9 mouse cellular contexts compared by ENCODE assay signal in the genomic region with DNA sequence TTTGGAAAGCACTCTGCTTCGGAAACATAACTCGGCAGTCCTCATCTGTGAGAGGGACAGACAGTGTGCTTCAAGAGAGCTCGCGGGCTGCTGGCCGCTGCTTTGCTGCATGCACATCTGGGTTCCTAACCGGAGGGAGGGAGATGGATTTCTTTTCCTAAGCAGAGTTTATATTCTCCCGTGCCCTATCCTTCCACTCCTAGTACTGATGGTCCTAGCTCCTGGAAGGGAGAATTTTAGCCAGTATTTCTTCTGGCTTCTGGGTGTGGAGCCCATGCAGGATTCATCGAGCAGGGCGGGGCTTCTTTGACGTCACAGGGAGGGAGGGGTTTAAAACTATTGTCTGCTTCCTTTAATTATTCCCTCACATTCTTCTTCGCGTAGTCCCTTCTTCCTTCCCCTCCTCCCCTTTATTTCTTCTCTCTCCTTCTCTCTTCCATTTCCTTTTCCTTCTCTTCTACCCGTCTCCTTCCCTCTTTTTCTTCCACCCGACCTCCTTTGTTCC.
DNase-seq lines count a peak whose midpoint lies in the region; ATAC-seq and TF ChIP-seq lines count a peak whose summit lies in the region.
"Had no signal": no experiment of that assay in that cellular context is flagged by ENCODE, and none has a peak within 500 bp of the region (broad histone marks: within the 10 kb centered on the region; RNA-seq: fewer than 3 reads in every experiment).

No protein-coding gene starts in this region.

- intact Hi-C loops in gastrocnemius, adult 2 months (cut with DNase I), result no loop called here

- peak overlapping the region; percentile 11; the same call in 1 of the 2 replicates for H3K4me3 ChIP-seq in heart, embryonic 13.5 days
- H3K4me3 ChIP-seq in hindbrain, embryonic 13.5 days, result peak overlapping the region; percentile 23; the same call in 1 of the 2 replicates
- H3K4me3 ChIP-seq in midbrain, embryonic 15.5 days, result peak overlapping the region; percentile 10
- H3K4me3 ChIP-seq in gastrocnemius, adult 2 months, result no peak overlapping the region
- H3K4me3 ChIP-seq: megakaryocyte, embryonic 14.5 days had no signal

- H3K4me1 ChIP-seq in heart, embryonic 13.5 days, result peaks cover 35% of the 10 kb centered on the region
- peaks cover 2% of the 10 kb centered on the region; the same call in 1 of the 2 replicates for H3K4me1 ChIP-seq in hindbrain, embryonic 13.5 days (replicated peaks)
- H3K4me1 ChIP-seq in midbrain, embryonic 15.5 days, result peaks cover 10% of the 10 kb centered on the region
- H3K4me1 ChIP-seq: megakaryocyte, embryonic 14.5 days had no signal

- TF ChIP-seq CTCF in brain, embryonic 14.5 days (IDR thresholded peaks at IDR 0.05; ENCODE audit: borderline replicate concordance, extremely low read depth, insufficient read depth, insufficient read length), result no peak
- no peak for TF ChIP-seq CTCF in gastrocnemius, adult 2 months (IDR thresholded peaks at IDR 0.05)

- H3K9me3 ChIP-seq in heart, embryonic 13.5 days, result 0 out of 2 replicates have a peak, but pooled peaks cover 4% of the 10 kb centered on the region
- no peaks in the 10 kb centered on the region for H3K9me3 ChIP-seq in hindbrain, embryonic 13.5 days
- H3K9me3 ChIP-seq in midbrain, embryonic 15.5 days, result no peaks in the 10 kb centered on the region

- H3K27me3 ChIP-seq in heart, embryonic 13.5 days (replicated peaks), result no peaks in the 10 kb centered on the region
- H3K27me3 ChIP-seq in hindbrain, embryonic 13.5 days, result no peaks in the 10 kb centered on the region
- H3K27me3 ChIP-seq in midbrain, embryonic 15.5 days (replicated peaks), result no peaks in the 10 kb centered on the region
- H3K27me3 ChIP-seq: megakaryocyte, embryonic 14.5 days had no signal

- no peak for TF ChIP-seq POLR2A in brain, embryonic 14.5 days (IDR thresholded peaks at IDR 0.05; ENCODE audit: borderline replicate concordance, extremely low read depth, insufficient read depth, insufficient read length, poor library complexity, severe bottlenecking)

- DNase-seq in heart, adult 9 months (ENCODE audit: low spot score in 2 of 2), result no peak
- peak; percentile 53 for DNase-seq in brain, embryonic 14.5 days (ENCODE audit: low read depth)
- no peak for DNase-seq in thymus, postnatal 0 days (ENCODE audit: low spot score)
- DNase-seq in gastrocnemius, adult 2 months, result no peak
- no peak for DNase-seq in MN1 (ENCODE audit: low spot score)

- no peak for ATAC-seq in heart, embryonic 13.5 days (ENCODE audit: extremely low read depth, insufficient number of reproducible peaks, low FRiP score, low TSS enrichment)
- ATAC-seq in hindbrain, embryonic 13.5 days (ENCODE audit: low FRiP score), result no peak
- peak; percentile 31; the same call in 1 of the 2 replicates for ATAC-seq in midbrain, embryonic 15.5 days (replicated peaks)

- H3K36me3 ChIP-seq in heart, embryonic 13.5 days, result no peaks in the 10 kb centered on the region
- no peaks in the 10 kb centered on the region for H3K36me3 ChIP-seq in hindbrain, embryonic 13.5 days
- H3K36me3 ChIP-seq in midbrain, embryonic 15.5 days (replicated peaks), result no peaks in the 10 kb centered on the region

- H3K27ac ChIP-seq in heart, embryonic 13.5 days (replicated peaks), result no peak overlapping the region
- no peak overlapping the region for H3K27ac ChIP-seq in hindbrain, embryonic 13.5 days
- H3K27ac ChIP-seq in midbrain, embryonic 15.5 days, result no peak overlapping the region
- H3K27ac ChIP-seq in gastrocnemius, adult 2 months, result no peak overlapping the region

- peak overlapping the region; percentile 45 for H3K4me2 ChIP-seq in heart, embryonic 13.5 days
- peak overlapping the region; percentile 41 for H3K4me2 ChIP-seq in hindbrain, embryonic 13.5 days
- H3K4me2 ChIP-seq in midbrain, embryonic 15.5 days, result peak overlapping the region; percentile 32

- H3K9ac ChIP-seq in heart, embryonic 13.5 days, result no peak overlapping the region
- no peak overlapping the region for H3K9ac ChIP-seq in hindbrain, embryonic 13.5 days
- H3K9ac ChIP-seq in midbrain, embryonic 15.5 days, result no peak overlapping the region

- 50% methylated on average over 14 of the region's 14 CpGs for WGBS in heart, embryonic 13.5 days
- 50% methylated on average over 14 of the region's 14 CpGs for WGBS in hindbrain, embryonic 13.5 days
- 48% methylated on average over 14 of the region's 14 CpGs for WGBS in midbrain, embryonic 15.5 days
